Mouse (Mus musculus) cerebellum, postnatal 10 days (tissue): ENCODE measurements around the gene Lpar5.
"Not testable (repeated sequence)": the region's sequence is repeated elsewhere in the genome, so short reads cannot be mapped to it uniquely, and the experiment has no call there.

Experiments
- DNase-seq, 2 experiments: peaks; one replicate each; pipeline ENCODE4 v3.0.0; 2021; ENCODE audit warnings: mixed read lengths in 2 of 2

Gene Lpar5

DNA sequence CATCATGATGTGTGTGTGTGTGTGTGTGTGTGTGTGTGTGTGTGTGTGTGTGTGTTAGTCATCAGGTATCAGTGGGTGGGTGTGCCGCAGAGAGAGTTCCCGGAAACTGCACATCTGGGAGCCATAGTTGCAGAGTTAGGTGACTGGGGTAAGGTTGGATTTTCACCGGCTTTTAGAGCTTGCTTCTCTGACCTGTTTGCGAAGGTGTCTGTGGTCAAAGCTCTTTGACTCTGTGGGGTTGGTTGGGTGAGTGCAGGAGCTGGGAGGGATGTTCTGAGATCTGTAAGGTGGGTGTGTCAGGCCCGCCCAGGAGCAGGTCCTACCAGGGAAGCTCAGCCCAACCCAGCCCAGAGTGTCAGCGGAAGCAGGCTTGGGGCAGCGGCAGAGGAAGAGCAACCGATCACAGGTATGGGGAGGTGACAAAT is at the start of gene Lpar5:
Gene Lpar5, plus strand, starts transcription at position 350 of the 425 bp plus-strand sequence.
- no peak for DNase-seq

DNA sequence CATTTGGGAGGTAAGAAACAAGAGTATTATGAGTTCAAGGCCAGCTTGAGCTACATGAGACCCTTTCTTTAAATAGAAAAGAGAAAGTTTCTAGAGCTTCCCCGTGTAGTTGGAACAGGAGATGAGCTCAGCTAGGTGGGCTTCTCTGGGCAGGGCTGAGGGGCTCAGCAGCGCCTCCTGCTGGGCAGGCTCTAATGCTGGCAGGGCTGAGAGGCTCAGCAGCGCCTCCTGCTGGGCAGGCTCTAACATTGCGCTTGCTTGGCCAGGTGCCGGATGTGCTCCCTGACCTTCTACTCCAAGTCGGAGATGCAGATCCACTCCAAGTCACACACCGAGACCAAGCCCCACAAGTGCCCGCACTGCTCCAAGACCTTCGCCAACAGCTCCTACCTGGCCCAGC is 37.2 kb upstream of the Lpar5 start:
- peak; percentile 73 to 85 for DNase-seq

- DNase-seq = no peak
Measured at GRCm38 (mm10) chr6:125031604-125032003, 36.1 kb upstream of the Lpar5 start.

GRCm38 (mm10) chr6:125038666-125039065 is 29.1 kb upstream of the Lpar5 start:
- DNase-seq = no peak

- no peak for DNase-seq
Measured at GRCm38 (mm10) chr6:125039131-125039530, 28.6 kb upstream of the Lpar5 start.

- DNase-seq = peak; percentile 93 to 94
Measured at GRCm38 (mm10) chr6:125039533-125040153, 28.1 kb upstream of the Lpar5 start, which contains the start of gene Ing4. Gene Ing4 (plus strand): TSS chr6:125039760.

- no peak for DNase-seq
Measured at GRCm38 (mm10) chr6:125040221-125040620, 27.5 kb upstream of the Lpar5 start.

DNA sequence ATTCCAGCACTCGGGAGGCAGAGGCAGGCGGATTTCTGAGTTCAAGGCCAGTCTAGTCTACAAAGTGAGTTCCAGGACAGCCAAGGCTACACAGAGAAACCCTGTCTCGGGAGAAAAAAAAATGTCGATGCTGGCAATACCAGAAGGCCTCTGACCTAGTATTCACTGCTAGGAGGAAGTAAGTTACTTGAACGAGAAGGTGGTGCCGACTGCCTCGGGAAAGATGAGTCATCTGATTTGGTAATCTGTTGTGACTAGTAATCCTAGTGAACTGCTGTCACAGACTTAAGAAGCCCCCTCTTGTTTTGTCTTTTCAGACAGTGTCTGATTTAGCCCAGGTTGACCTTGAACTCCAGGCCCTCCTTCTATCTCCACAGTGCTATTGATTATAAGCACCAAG is 26.7 kb upstream of the Lpar5 start:
- DNase-seq = no peak

DNA sequence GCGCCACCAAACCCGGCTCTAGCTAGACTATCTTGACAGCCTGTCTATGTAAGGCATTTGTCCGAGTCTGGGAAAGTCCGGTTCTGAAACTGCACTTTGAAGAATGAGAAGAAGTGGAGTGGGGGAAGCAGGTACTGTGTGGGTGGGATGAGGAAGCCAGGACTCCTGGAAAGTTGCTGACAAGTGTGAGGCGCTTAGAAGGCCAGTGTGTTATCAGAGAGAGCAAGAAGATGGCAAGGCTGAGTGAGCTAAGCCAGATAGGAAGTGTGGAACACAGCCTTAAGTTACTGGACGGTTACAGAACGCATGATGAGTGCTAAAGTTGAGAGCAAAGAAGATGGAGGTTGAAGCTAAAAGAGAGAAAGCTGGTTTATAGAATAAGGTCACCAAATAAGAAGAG is 25.6 kb upstream of the Lpar5 start:
- no peak for DNase-seq

GRCm38 (mm10) chr6:125046691-125047090 is 21.0 kb upstream of the Lpar5 start:
- DNase-seq = peak; percentile 96 to 98

- DNase-seq = no peak
Measured at GRCm38 (mm10) chr6:125049678-125050077, 18.0 kb upstream of the Lpar5 start, which contains the start of gene Acrbp. Gene Acrbp (plus strand): TSS chr6:125049689.

DNA sequence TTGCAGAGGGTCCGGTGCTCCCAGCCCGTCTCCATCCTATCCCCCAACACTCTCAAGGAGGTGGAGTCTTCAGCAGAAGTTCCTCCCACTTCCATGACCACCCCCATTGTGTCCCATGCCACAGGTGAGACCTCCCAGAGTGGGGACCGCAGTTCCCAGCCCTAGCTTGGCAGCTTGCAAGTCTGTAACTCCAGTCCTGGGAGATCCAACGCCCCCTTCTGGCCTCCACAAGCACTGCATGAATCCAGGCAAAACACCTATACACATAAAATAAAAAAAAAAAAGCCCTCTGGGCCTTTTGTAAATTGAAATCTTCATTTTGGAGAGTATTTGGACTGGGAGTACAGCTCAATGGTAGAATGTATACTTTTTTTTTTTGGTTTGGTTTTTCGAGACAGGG is 16.5 kb upstream of the Lpar5 start:
- DNase-seq = no peak

GRCm38 (mm10) chr6:125061493-125061892 is 6.2 kb upstream of the Lpar5 start:
- DNase-seq = no peak

DNA sequence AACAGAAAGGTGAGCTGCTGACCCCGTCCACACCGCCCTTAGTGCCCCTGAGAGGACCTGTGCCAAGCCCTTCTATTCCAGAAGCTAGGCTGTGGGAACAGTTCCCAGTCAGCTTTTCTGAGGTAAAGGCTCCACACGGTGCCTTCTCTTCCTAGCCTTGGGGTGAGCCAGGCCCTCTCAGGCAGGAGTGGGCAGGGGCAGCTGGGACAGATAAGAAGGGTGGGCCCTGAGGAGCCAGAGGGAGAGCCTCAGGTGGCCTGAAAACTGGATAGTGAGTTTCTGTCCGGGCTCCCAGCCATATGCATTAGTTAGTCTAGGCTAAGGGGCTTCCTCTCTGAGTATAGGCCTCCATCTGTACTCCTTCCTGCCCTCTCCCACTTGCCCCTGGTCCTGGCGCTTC is 5.2 kb upstream of the Lpar5 start:
- DNase-seq = peak; percentile 57 to 66

DNA sequence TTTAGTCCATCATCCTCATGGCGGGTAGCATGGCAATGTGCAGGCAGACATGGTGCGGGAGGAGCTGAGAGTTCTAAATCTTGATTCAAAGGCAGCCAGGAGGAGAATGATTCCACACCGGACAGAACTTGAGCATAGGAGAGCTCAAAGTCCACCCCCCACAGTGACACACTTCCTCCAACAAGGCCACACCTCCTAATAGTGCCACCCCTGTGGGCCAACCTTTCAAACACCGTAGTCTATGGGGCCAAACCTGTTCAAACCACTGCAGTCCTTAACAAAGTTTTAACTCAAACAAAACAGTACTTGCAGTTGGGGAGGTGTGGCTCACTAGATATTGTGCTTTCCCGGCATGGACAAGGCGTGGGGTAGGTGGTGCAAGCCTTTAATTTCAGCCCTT is 3.8 kb upstream of the Lpar5 start:
- DNase-seq = no peak

GRCm38 (mm10) chr6:125065223-125065622 is 2.5 kb upstream of the Lpar5 start:
- not testable (repeated sequence) for DNase-seq

- peak; percentile 52 for DNase-seq
Measured at GRCm38 (mm10) chr6:125071170-125071895, 3.6 kb downstream of the Lpar5 start.

GRCm38 (mm10) chr6:125071896-125072279 is 4.2 kb downstream of the Lpar5 start:
- peak; percentile 99 for DNase-seq

DNA sequence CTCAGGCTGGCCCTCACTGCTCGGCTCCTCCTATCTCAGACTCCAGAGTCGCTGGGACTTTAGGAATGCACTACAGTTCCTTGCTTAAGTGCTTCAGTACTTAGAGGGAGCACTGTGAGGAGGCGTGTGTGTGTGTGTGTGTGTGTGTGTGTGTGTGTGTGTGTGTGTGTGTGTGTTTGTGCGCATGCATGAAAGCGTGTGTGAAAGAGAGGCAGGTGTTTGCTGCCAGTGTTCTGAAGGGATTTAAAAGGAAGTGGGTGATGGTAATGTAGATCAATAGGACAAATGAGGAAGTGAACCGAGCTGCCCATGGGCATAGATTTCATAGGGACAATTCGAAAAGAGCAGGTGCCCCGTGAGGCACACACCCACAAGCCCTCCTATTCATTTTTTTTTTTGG is 6.1 kb downstream of the Lpar5 start:
- DNase-seq = no peak

DNA sequence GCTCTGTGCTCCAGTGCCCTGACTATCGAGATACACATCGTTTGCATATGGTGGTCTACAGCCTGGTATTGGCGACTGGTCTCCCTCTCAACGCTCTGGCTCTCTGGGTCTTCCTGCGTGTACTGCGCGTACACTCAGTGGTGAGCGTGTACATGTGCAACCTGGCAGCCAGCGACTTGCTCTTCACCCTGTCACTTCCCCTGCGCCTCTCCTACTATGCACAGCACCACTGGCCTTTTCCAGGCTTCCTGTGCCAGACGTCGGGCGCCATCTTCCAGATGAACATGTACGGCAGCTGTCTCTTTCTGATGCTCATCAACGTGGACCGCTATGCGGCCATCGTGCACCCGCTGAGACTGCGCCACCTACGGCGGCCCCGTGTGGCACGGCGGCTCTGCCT is 13.7 kb downstream of the Lpar5 start:
- no peak for DNase-seq

- DNase-seq = peak; percentile 97 to 98
Measured at GRCm38 (mm10) chr6:125081797-125082560, 14.3 kb downstream of the Lpar5 start.

- DNase-seq = no peak
Measured at GRCm38 (mm10) chr6:125082801-125083386, 15.2 kb downstream of the Lpar5 start.

- DNase-seq = peak; percentile 82 to 87
Measured at GRCm38 (mm10) chr6:125084424-125084823, 16.7 kb downstream of the Lpar5 start.
